Mouse (Mus musculus) heart, postnatal 10 days (tissue): ENCODE data around the gene Pgap3. TPM values are rescaled to one million over a fixed set of nuclear protein-coding genes. Genes with fewer than 3 reads are reported as not detected.

ENCODE experiments used
- DNase-seq, 2 experiments: peaks; one replicate each; pipeline ENCODE4 v3.0.0; 2021
- intact Hi-C: fragments of 180-260 bp; cut with DNase I; formaldehyde crosslinking; loops from one replicate; pipeline ENCODE4 v1.15.1; 2025
- total RNA-seq, 2 experiments: library from RNA; stranded (reverse); gene quantifications; 2 replicates each; pipeline ENCODE4 v1.2.3; 2021

The Pgap3 gene
- total RNA-seq, 2 experiments from 2014 or later: 14.5 to 17.8 TPM

- intact Hi-C loops: loop anchor here (5.0 kb wide), 2 partner anchors 98 to 258 kb away; partner anchors contain the start of genes Lrrc3c and Mien1
- DNase-seq: no peak
These were observed 60.5 kb downstream of the Pgap3 start for GRCm38 (mm10) chr11:98339679-98340287.

- intact Hi-C loops: no loop called here
- DNase-seq: no peak
These were observed 61.2 kb downstream of the Pgap3 start for GRCm38 (mm10) chr11:98339071-98339501.

Other genes with a start within 250 kb of the Pgap3 start
- gene Med1, start 207.2 kb downstream of the Pgap3 start, total RNA-seq: 10 to 100 TPM; 45.9 to 46.5 TPM
- gene Cdk12, start 197.4 kb downstream of the Pgap3 start, total RNA-seq: 10 to 100 TPM; 31.6 to 32.7 TPM
- not detected for gene Neurod2, start 70.8 kb downstream of the Pgap3 start, total RNA-seq
- gene Ppp1r1b, start 52.1 kb downstream of the Pgap3 start, total RNA-seq: 1 to 10 TPM; 2.7 to 4.0 TPM
- gene Stard3, start 42.1 kb downstream of the Pgap3 start, total RNA-seq: 10 to 100 TPM; 23.9 to 24.5 TPM
- 100 to 1,000 TPM; 469 to 500 TPM for gene Tcap, start 16.7 kb downstream of the Pgap3 start, total RNA-seq
- gene Pnmt, start 14.0 kb downstream of the Pgap3 start, total RNA-seq: under 1 TPM in 1 of 2 experiments, not detected in 1; 0.31 TPM
- gene Erbb2, start 12.0 kb upstream of the Pgap3 start, total RNA-seq: 10 to 100 TPM; 12.7 to 19.3 TPM
- gene Mien1, start 38.5 kb upstream of the Pgap3 start, total RNA-seq: 10 to 100 TPM; 48.9 to 52.1 TPM
- gene Grb7, start 45.9 kb upstream of the Pgap3 start, total RNA-seq: not detected
- under 1 TPM; 0.84 to 0.98 TPM for gene Ikzf3, start 145.5 kb upstream of the Pgap3 start, total RNA-seq
- not detected for gene Zpbp2, start 150.6 kb upstream of the Pgap3 start, total RNA-seq
- gene Ormdl3, start 186.9 kb upstream of the Pgap3 start, total RNA-seq: 10 to 100 TPM; 46.6 to 48.9 TPM
- not detected for gene Lrrc3c, start 197.8 kb upstream of the Pgap3 start, total RNA-seq
- 10 to 100 TPM; 15.6 to 18.0 TPM for gene Gm12355, start 225.2 kb upstream of the Pgap3 start, total RNA-seq
- 1 to 10 TPM; 4.0 to 5.3 TPM for gene Gsdma3, start 225.9 kb upstream of the Pgap3 start, total RNA-seq
- under 1 TPM; 0.24 to 0.30 TPM for gene Gsdma2, start 246.3 kb upstream of the Pgap3 start, total RNA-seq